Mouse (Mus musculus): ENCODE measurements around the gene Cct7.
A peak's percentile ranks its signal among the peaks of the same experiment; 100 is the strongest.
"Not testable (repeated sequence)": the region's sequence is repeated elsewhere in the genome, so short reads cannot be mapped to it uniquely, and the experiment has no call there.

Cct7 gene

DNA sequence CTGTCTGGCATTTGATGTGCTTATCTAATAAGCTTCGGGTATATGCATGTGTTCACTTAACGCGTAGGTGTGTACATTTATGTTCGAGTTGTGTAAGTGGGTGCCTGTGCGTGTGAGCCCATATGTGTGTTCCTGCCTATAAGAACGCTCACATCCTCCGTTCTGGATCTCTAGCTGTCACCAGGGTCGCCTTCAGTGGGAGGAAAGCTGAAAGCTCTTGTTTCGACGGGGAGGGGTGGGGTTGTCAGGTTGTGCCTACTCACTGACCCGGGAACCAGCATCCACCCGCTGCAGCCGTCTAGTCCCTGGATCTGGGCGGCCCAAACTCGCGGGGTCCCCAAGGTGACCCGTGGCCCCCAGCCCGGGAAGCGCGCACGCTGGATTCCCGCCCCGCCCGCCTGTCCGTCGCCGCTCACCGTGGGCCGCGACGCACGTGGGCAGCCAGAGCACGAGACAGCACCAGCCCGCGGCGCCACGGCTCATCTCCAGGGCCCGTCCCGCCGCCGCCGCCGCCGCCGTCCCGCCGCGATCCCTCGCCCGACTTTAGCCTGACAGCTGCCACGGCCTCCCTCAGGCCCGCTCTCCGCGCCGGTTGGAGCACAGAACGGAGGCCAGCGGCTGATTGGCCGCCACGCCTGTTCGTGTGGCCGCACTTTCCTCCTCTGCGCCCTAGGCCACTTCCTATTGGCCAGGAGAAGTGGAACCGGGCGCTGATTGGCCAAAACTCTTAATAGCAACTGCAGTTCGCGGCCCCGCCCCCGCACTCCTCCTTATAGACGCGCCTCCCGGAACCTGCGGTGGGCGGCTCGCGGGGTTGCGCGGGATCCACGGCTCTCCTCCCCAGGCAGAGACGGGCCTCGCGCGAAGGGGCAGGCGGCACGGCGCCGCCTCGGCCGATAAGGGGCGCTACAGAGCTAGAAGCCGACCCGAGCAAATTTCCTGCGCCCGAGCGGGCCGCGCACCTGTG, at the start of gene Cct7:
TSS of gene Cct7 (plus strand) at position 818 of the 967 bp plus-strand sequence.
- DNase-seq (ENCODE audit: low spot score in 2 of 2) = peak; percentile 93 to 98

DNA sequence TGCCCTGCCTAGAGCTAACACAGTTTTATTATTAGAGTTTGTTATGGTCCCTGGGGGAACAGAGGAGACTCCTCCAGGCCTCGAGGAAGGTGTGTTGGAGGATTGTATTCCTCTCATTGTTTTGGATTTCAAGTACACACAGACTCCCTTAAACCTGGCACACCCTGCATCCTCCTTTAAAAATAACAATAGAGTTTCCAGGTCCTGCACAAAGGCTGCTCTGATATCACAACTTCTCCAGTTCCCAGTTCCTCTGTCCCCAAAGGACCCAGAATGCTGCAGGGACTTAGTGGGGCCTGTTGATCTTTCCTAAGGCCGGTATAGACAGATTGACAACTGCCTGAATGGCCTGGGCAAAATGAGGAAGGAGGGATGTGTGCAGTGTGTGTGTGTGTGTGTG, 48.7 kb upstream of the Cct7 start:
- no peak for DNase-seq (ENCODE audit: low spot score in 2 of 2)

DNA sequence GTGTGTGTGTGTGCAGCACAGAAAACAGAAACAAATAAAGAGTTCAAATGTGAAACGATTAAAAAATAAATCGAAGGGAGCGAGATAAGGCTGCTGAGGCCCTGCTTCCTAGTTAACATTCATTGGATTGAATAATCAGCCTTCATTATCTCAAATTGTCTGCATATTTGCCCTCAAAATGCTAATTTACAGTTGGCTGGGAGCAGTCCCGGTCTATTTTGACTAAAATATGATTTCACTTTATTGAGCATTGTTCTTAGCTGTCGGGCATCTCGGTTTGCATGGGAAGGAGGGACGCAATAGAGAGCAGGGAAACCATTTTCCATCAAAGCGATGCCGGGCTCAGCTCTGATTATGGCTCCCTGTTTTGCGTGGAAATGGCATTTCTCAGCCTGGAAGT, 48.3 kb upstream of the Cct7 start:
- DNase-seq (ENCODE audit: low spot score in 2 of 2) = no peak

DNA sequence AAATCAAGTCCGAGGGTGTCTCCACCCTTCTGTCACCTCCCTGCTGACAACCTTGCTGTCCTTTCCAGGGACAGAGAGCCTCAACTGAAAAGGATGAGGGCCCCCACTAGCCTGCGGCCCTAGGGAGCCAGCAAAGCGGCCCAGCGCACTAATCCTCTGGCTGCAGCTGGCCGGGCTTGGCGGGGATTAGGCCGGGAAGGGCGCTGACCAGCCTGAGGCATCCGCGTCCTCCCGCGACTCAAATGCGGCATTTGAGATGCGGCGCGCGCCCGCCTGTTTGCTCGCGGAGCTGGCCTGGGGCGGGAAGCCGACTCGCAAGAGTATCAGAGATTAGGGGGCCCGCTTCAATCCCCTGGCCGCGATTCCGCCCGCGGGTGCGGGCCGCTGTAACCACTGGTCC, 42.3 kb upstream of the Cct7 start:
- no peak for DNase-seq (ENCODE audit: low spot score in 2 of 2)

DNA sequence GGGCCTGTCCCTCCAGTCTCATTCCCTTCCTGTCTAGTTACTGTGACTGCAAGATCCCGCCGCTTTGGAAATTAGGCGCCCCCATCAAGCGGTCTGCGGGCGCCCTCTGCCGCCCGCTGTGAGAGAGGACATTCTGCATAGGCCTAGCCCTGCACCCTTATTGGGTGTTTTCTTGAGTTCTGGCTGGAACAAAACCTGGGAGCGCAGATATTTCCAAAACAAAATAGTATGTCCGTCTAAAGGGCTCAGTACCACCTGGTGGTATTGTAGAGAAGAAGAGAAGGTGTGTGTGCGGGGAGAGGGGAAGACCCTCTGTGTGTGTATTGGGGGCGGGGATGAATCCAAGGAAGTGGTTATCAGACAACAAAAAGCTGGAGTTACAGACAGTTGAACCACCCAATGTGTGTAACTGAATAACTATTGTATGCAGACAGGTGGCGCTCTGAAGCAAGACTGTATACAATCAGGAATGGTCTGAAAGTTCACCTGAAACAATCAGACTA, 40.5 kb upstream of the Cct7 start:
- DNase-seq (ENCODE audit: low spot score in 2 of 2) = peak in 1 of 2 experiments; percentile 69

DNA sequence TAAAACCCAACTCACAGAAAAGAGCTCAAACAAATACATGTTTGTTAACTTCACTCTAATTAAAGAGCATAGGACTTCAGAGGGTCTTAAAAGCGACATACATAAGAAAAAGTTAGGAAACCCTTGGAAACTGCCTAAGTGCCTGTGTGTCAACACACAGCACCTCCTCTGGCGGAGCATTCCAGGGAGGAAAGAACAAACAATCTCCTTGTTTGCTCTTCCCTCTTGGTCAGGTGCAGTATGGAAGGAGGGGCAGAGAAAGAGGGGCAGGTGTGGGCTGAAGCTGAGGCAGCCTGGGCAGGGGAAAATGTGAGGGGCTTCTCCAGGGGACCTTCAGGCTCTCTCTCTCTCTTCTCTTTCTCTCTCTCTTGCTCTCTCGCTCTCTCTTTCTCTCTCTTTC, 35.5 kb upstream of the Cct7 start:
- DNase-seq (ENCODE audit: low spot score in 2 of 2) = no peak

DNA sequence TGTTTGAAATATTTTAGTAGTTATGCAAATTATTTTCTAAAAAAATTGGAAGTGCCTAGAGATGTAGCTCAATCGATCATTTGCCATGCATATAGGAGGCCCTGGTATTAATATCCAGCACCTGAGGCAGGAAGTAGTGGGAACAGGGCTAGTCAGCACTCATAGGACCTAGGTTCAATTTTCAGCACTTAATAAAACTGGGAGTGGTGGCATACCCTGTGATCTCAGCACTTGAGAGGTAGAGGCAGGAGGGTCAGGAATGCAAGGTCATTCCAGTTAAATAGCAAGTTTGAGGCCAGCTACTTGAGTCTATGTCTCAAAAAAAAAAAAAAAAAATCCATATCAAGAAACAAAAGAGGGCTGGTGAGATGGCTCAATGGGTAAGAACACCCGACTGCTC, 32.2 kb upstream of the Cct7 start:
- no peak for DNase-seq (ENCODE audit: low spot score in 2 of 2)

DNA sequence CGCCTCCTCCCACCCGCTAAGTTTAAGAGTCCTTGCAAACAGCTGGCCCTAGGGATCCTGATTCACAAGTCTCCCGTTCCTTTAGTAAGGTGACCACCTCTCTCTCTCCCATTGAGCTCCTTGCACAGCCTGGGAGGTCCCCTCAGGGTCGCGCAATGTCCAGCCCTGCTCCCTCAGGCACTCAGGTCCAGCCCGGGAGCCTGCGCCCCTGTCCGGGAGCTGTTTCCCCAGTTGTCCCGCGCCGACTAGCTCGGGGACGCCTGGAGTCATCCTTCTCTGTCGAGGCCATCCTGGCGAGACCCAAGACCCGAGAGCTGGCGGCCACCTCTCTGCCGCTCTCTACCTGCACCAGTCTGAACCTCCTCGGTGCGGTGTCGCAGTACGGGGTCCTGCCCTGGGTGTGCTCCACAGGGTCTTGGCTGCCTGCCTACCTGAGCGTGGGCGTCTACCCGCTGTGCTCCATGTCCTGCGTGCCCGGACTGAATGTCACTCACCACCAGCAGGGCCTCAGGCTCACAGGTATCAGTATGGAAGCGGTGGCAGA, 27.4 kb upstream of the Cct7 start, which contains the start of gene Noto:
TSS of gene Noto (plus strand) at position 51 of the 544 bp plus-strand sequence.
- no peak for DNase-seq (ENCODE audit: low spot score in 2 of 2)

DNA sequence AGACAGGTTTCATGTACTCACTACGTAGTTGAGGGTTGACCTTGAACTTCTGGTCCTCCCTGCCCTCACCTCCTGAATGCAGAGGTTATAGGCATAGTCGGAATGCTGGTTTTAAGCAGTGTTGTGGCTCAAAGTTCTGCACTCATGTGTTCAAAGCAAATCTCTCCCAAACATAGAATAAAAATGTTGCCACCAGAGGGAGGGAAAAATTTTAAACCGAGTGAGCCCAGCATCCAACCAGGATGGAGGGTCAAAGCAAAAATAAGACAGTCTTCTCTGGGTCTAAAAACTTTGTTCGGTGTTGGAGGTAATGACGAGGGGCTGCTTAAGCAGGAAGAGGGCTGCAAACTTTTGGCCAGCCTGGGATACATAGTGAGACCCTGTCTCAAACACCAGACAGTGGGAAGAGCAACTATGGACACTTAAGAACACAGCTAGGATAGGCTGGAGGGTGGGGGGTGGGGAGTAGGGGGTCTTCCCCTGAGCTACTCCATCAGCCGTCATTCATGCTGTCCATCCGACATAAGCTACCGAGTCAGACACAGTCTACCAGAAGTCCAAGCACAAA, 20.0 kb upstream of the Cct7 start:
- DNase-seq (ENCODE audit: low spot score in 2 of 2) = no peak

DNA sequence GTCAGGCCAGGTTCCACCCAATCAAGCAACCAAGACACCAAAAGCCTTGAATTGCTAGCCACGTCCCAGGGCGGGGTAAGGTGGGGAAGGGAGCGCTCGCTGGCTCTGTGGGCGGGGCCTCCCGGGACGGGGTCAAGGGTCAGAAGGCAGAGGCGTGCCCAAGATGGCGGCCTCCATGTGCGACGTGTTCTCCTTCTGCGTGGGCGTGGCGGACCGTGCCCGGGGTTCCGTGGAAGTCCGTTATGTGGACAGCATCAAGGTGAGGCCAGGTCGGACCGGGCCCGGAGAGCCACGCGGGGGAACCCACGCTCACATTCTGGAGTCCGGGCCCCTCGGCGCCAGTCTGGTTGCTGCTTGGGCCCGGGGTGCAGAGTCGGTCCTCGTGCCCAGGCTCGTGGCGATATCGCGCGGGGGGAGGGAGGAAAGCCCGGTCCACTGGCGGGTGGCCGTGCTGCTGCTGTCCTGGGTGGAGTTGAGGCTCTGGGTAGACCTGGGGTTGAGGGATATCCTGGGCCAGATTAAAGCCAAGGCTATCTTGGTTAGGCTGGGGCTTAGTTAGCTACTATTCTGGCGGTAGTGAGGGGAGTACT, 19.4 kb upstream of the Cct7 start, which contains the start of gene Smyd5:
TSS of gene Smyd5 (plus strand) at position 148 of the 590 bp plus-strand sequence.
- peak; percentile 68 to 80 for DNase-seq (ENCODE audit: low spot score in 2 of 2)

DNA sequence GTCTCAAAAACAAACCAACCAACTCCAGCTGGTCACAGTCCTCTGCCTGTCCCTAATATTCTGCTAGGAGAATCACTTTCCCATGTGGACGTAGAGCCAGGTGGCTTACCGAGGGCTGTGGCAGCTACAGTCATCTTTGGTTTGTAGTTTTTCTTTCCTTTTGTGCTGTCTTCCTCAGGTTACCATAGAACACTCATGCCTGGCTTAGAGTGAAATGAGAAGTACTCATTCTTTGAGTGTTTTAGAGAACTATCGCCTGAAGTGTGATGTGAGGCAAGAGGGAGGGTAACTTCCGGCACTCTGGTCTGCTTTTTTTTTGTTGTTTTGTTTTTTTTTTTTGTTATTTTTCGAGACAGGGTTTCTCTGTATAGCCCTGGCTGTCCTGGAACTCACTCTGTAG, 17.4 kb upstream of the Cct7 start:
- DNase-seq (ENCODE audit: low spot score in 2 of 2) = no peak

DNA sequence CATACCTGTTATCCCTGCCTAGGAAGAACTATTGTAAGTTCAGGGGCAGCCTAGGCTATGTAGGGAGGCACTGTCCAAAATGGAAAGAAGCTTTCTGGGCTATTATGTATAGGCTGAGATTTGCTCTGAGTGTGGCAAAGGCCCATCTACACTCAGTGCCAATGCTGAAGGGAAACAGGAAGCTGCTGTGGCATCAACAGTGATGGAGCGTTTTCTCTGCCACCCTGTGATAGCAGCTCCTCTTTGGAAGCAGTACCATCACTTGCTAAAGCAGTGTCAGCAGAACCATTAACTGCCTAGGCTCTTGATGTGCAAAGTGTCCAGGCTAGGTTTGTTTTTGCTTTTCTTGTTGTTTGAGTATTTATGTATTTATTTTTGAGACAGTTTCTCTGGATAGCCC, 15.1 kb upstream of the Cct7 start:
- DNase-seq (ENCODE audit: low spot score in 2 of 2) = no peak

DNA sequence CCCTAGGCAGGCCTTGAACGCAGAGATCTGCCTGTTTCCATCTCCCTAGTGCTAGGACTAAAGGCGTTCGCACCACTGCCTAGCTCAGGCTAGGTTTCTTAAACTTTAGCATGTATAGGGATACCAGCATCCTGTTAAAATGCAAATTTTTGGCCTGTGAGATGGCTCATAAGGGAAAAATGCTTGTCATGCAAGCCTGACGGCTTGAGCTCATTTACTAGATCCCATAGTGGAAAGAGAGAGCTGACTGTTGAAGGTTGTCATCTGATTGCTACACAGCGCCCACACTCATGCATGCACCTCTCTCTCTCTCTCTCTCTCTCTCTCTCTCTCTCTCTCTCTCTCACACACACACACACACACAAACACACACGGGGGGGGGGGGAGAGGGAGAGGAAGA, 14.7 kb upstream of the Cct7 start:
- DNase-seq (ENCODE audit: low spot score in 2 of 2) = no peak

DNA sequence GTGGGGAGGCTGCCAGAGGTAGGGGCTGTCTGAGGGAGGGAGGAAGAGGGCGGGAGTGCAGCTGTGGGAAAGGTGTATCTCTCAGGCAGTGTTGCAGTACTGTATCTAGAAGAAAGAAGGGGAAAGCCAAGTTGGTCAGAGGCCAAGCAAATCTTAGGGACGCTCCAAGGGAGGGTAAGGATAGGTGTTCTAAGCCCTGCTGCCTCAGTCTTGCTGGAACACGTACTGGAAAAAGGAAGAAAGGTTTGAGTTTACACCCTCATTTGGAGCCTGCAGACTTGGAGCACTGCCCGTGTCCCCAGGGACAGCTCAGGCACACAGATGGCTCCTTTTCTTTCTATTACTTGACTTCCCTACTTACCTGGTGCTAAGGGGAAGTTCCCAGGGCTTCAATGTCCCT, 10.2 kb upstream of the Cct7 start:
- DNase-seq (ENCODE audit: low spot score in 2 of 2) = no peak

DNA sequence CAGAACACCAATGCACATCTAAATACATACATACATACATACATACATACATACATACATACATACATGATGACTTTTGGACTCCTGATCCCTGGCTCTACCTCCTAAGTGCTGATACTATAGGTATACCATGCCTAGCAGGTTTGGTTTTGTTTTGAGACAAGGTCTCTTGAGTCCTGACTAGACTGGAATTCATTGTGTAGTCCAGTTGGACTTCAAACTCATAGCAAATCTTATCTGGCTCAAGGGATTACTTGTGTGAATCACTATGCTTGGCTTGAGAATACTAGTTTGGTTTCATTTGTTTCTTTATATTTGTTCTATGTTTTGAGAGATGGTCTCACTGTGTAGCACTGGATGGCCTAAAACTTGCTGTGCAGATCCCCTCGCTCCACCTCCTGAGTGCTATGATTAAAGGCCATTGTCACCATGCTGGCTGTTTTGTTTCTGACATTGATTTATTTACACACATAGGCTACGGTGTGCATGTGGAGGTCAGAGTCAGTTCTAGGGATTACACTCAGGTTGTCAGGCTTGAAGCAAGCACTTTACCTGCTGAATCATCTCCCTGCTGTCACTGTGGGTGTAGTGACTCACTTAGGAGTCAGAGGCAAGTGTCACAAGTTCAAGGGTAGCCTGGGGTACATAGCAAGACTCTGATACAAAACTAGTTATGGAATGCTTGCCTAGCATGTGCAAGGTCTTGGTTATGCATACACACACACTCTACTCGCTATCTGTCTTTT, 7.7 kb upstream of the Cct7 start:
- no peak for DNase-seq (ENCODE audit: low spot score in 2 of 2)

DNA sequence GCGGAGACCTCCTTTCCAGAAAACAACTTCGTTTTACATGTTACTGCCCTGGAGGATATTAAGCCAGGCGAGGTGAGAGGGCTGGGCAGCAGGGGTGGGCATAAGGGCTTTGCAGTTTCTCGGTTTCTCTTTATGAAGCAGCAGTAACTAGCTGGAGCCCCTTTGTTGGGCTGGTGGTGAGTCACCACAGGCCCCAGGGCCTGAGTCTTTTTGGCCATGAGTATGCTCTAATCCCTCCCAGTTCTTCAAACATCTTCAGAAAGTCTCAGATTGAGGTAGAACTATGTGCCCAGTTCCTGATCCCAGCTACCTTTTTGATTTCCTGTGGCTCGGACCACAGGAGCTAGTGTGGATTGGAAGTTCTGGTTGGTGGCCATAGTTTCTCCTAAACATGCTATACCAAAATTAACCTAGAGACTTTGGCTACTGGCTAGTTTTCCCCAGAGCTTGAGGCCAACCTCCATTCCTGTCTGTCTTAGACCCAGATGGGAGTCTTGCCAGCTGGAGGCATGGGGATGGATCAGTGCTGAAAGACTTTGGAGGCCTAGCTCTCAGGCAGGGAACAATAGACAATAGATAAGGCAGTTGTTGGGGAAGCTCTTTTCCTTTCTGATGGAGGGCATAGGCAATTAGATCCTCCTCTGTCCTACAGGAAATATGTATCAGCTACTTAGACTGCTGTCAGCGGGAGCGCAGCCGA, 6.9 kb upstream of the Cct7 start:
- DNase-seq (ENCODE audit: low spot score in 2 of 2) = no peak

DNA sequence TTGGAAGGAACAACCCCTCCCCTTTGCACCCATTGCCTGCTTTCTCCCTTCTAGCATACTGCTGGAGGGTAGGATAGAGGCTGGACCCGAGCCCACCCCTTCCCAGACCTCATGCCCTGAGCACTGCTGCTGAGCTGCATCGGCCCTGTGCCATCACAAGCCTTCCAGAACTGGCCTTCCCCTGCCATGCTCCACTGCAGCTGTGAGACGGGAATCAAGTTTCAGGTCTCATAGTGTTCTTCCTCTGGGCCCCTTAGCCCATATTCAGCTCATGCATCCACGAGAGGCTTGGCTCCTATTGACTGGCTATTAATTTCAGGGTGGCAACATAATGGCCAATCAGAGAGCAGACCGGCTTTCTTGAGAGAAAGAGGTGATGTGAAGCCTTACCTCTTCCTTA, 6.0 kb upstream of the Cct7 start:
- no peak for DNase-seq (ENCODE audit: low spot score in 2 of 2)

DNA sequence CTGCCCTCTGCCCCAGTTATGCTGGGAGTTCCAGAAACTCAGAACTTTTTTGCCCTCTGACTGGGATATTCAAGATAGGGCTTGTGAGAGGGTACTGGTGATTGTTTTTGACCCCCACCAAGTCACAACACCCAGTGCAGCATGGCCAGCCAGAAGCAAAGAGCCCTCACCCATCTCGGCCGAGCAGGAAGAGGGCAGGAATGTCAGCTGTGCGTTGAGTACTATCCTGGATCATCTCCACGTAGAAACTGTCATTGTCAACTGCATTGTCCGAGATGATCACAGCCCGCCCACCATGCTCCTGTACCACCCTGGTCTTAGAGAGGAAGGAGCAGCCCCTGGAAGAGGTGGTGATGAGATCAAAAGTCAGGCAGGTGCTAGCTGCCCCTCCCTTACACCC, 4.0 kb upstream of the Cct7 start:
- DNase-seq (ENCODE audit: low spot score in 2 of 2) = no peak

DNA sequence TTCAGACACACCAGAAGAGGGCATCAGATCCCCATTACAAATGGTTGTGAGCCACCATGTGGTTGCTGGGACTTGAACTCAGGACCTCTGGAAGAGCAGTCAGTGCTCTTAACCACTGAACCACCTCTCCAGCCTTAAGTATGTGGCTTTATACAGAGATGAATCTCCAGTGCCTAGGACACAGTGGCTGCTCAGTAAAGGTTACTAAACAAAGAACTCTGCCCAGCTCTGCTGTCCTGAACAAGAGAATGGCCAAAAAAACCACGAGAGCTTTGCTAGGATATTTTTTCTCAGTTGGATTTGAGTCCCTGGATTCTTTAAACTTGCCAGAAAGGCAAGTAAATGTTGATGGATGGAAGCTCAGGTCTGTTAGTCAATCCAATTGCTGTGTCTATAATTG, 1.2 kb upstream of the Cct7 start:
- DNase-seq (ENCODE audit: low spot score in 2 of 2) = not testable (repeated sequence)

DNA sequence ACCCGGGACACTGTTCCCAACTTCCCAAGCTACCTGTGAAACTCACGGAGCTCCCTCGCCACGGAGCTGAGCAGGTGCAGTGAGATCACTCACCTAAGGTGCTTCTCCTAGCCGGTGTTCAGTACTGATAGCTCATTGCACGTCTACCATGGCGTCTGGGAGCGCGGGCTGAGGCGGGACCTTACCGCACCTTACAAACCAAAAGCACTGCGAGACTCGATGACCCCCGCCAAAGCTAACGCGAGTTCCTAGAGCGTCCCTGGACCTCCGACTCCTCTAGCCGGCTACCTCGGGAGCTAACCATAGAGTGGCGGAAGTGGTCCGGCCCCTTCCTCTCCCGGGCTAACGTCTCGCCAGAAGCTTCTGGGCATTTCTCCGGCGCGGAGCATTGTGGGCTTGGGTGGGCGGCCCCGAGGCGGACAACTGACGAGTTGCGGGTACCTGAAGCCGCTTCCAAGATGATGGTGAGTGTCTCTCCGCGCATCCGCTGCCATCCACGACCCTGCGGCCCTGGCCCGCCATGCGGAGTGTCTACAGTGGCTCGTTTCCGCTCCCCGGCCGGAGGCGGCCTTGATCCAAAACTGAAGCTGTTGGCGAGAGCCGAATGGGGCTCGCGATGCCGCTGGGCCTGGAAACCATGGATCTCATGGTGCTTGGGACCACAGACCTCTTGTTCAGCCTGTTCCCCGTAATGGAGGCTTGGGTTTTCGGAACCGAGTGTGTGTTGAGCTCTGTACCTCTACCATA, 523 bp downstream of the Cct7 start, which contains the start of gene Pradc1:
TSS of gene Pradc1 (minus strand) at position 307 of the 747 bp plus-strand sequence.
- peak; percentile 88 to 93 for DNase-seq (ENCODE audit: low spot score in 2 of 2)
